Mouse (Mus musculus) testis, adult 10 weeks (tissue): ENCODE data around the gene Vill. TPM values are rescaled to one million over a fixed set of nuclear protein-coding genes. Genes with fewer than 3 reads are reported as not detected.

Experiments used
- polyA plus RNA-seq: library from polyadenylated mRNA; stranded (reverse); fragments of 350-450 nt; fragmentation: Illumina TruSeq; extraction: RNeasy Lipid Tissue Mini Kit (QIAGEN cat#74804); gene quantifications from one replicate; pipeline ENCODE4 v1.2.3, GENCODE M21; 2014; ENCODE audit warnings: low read depth, low replicate concordance

The Vill gene
- polyA plus RNA-seq: 3.9 TPM

GRCm38 (mm10) chr9:119052154-119052944, at the start of gene Vill:
Vill (plus strand) TSS chr9:119052778.

GRCm38 (mm10) chr9:119093419-119094295, 41.1 kb downstream of the Vill start, which contains the start of gene Plcd1:
Plcd1 (minus strand) TSS chr9:119093502.

GRCm38 (mm10) chr9:119101992-119102782, 49.6 kb downstream of the Vill start, which contains the start of gene Dlec1:
Dlec1 (plus strand) TSS chr9:119102478.

Other genes starting within 250 kb of the Vill start
- gene Ctdspl, start 126.3 kb upstream of the Vill start, polyA plus RNA-seq: 5.1 TPM
- 0.53 TPM for gene Plcd1, start 40.7 kb downstream of the Vill start, polyA plus RNA-seq
- 4.4 TPM for gene Dlec1, start 49.7 kb downstream of the Vill start, polyA plus RNA-seq
- gene Acaa1b, start 104.3 kb downstream of the Vill start, polyA plus RNA-seq: not detected
- not detected for gene Gm47289, start 106.4 kb downstream of the Vill start, polyA plus RNA-seq
- gene Slc22a13, start 156.3 kb downstream of the Vill start, polyA plus RNA-seq: not detected